Mouse (Mus musculus): Measurements from ENCODE around the gene Tmem115. TPM values are rescaled to one million over a fixed set of nuclear protein-coding genes. Genes with fewer than 3 reads are reported as not detected.

Tmem115 gene
- polyA plus RNA-seq, 1 experiment: 43.4 TPM

DNA sequence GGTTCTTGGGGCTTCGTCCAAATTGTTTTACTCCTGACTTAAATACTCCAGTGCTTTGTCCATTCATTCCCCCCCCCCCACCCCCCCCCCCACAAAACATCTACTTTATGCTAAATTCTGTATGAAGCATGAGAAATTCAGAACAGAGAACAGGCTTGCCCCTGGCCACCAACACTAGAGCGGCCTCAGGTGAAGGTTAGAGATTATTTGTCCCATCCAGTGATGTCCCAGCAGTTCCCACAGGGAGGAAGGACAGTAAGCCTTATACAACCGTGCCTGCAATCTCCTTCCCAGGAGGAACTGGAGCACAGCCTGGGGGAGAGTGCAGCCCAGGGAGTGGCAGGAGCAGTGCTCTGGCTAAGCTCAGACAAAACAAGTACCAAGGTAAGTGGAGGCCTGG, 44.8 kb downstream of the Tmem115 start, which contains the start of gene Naa80:
Gene Naa80, plus strand, starts transcription at position 301 of the 400 bp plus-strand sequence.
- H3K79me2 ChIP-seq (ENCODE audit: control insufficient read depth, insufficient read depth): peaks cover 5% of the 10 kb centered on the region
- no peaks in the 10 kb centered on the region for H3K36me3 ChIP-seq (ENCODE audit: control insufficient read depth, insufficient read depth)
- H3K4me3 ChIP-seq: no peak within 1 kb of the TSS
- H3ac ChIP-seq (ENCODE audit: control insufficient read depth, insufficient read length): no peak within 1 kb of the TSS
- no peaks in the 10 kb centered on the region for H3K27me3 ChIP-seq (ENCODE audit: control insufficient read depth, insufficient read depth, insufficient read length)
- peak within 1 kb of the TSS; percentile 90 for H3K4me2 ChIP-seq (ENCODE audit: low read depth)
- TF ChIP-seq POLR2AphosphoS2 (IDR thresholded peaks at IDR 0.05; ENCODE audit: insufficient read length, low read depth) (no peak), MAX (IDR thresholded peaks at IDR 0.05; ENCODE audit: low read depth) (no peak), SRF (IDR thresholded peaks at IDR 0.05; ENCODE audit: control insufficient read depth, insufficient read length, low read depth) (no peak), E2F4 (IDR thresholded peaks at IDR 0.05; ENCODE audit: insufficient read depth) (no peak), TCF12 (IDR thresholded peaks at IDR 0.05; ENCODE audit: insufficient read depth, poor library complexity, severe bottlenecking) (no peak), MYOD1 (IDR thresholded peaks at IDR 0.05; ENCODE audit: control insufficient read depth in 1 of 3, insufficient read length in 2 of 3, low read depth in 2 of 3) (no peak), MYOG (IDR thresholded peaks at IDR 0.05; ENCODE audit: control insufficient read depth in 1 of 3, insufficient read depth in 1 of 3, insufficient read length in 2 of 3, low read depth in 2 of 3) (no peak), POLR2A (IDR thresholded peaks at IDR 0.05; ENCODE audit: insufficient read length, low read depth) (no peak), USF1 (IDR thresholded peaks at IDR 0.05; ENCODE audit: low read depth) (no peak), TCF3 (IDR thresholded peaks at IDR 0.05; ENCODE audit: insufficient read length, low read depth) (no peak), CEBPB (IDR thresholded peaks at IDR 0.05; ENCODE audit: insufficient read depth, poor library complexity, severe bottlenecking) (no peak), REST (IDR thresholded peaks at IDR 0.05; ENCODE audit: insufficient read depth, insufficient read length) (no peak)

DNA sequence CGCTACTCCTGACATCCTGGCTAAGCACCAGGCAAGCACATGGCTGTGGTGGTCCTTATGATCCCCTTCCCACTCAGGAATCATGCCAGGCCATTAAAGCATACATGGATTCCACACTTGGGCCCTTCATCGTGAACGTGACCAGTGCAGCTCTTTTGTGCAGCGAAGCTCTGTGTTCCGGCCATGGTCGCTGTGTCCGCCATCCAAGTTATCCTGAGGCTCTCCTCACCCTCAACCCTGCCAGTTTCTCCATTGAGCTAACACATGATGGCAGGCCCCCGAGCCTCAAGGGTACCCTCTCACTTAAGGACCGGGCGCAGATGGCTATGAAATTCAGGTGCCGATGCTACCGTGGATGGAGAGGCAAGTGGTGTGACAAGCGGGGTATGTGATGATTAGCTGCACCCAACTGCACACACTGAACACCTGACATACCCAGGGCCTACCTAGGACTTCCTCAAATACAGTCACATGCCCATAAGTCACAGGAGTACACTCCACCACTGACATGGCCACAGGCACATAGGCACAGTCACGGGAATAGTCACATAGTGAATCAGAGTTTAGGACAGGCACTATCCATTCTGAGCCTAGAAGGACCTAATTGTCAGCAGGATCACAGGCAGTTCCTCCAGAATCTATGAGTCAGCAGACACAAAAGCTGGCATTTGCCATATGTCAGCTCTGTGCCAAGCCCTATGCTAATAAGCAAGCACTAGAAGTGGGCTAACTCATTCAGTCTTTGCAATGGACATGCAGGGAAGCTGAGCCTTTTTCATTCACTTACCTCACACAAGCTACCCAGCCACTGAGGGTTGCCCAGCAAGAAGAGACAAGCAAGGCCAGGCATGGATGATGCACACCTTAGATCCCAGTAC, 45.5 kb downstream of the Tmem115 start:
- TF ChIP-seq REST (IDR thresholded peaks at IDR 0.05; ENCODE audit: insufficient read depth, insufficient read length) (no peak), CEBPB (IDR thresholded peaks at IDR 0.05; ENCODE audit: insufficient read depth, poor library complexity, severe bottlenecking) (no peak)

DNA sequence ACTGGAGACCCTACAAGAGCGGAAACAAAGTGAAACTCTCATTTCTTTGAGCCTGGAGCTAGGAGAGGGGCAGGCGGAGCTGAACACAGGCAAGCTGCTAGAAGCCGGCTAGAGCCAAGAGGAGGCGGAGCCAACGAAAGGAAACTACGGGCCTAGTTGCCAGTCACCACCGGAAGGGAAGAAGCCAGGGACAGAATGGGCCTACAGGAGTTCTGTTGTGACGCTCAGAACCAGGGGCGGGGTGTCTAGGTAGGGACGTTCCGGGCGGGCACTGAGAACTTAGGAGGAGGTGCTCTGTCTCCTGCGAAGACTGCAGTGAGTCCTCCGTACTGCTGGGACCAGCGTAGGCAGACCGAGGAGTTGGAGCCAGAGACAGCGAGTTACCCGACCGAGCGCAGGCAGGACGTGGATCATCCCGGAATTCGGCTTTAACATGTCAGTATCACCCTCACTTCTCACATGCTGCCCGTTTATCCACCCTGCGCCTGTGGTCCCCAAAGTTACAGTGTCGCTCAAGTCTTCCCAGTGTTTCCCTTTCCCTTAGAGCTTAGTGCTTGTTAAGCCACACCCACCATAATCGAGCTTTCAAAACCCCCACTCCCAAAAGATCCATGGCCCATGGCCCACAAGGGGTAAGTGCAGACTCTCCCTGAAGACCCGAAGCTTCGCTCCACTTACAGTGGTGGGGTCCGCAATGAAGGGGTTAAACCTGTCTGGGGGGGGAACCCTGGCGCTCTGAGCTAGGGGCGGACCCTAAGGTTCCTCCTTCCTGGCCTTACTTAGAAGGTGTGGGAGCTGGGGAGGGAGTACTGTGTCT, 47.0 kb downstream of the Tmem115 start, which contains the start of gene Hyal3:
Gene Hyal3, plus strand, starts transcription at position 318 of the 817 bp plus-strand sequence.
- Histone ChIP-seq H3K27me3 (ENCODE audit: control insufficient read depth, insufficient read depth, insufficient read length) (no peaks in the 10 kb centered on the region), H3K36me3 (ENCODE audit: control insufficient read depth, insufficient read depth) (no peaks in the 10 kb centered on the region), H3K4me3 (peak within 1 kb of the TSS; percentile 79), H3K4me2 (ENCODE audit: low read depth) (peak within 1 kb of the TSS; percentile 90), H3ac (ENCODE audit: control insufficient read depth, insufficient read length) (peak within 1 kb of the TSS; percentile 31), H3K79me2 (ENCODE audit: control insufficient read depth, insufficient read depth) (peaks cover 5% of the 10 kb centered on the region)
- TF ChIP-seq REST (IDR thresholded peaks at IDR 0.05; ENCODE audit: insufficient read depth, insufficient read length) (no peak), MYOD1 (IDR thresholded peaks at IDR 0.05; ENCODE audit: control insufficient read depth in 1 of 3, insufficient read length in 2 of 3, low read depth in 2 of 3) (no peak), E2F4 (IDR thresholded peaks at IDR 0.05; ENCODE audit: insufficient read depth) (no peak), POLR2A (IDR thresholded peaks at IDR 0.05; ENCODE audit: insufficient read length, low read depth) (peak; percentile 81), MAX (IDR thresholded peaks at IDR 0.05; ENCODE audit: low read depth) (no peak), USF1 (IDR thresholded peaks at IDR 0.05; ENCODE audit: low read depth) (no peak), CEBPB (IDR thresholded peaks at IDR 0.05; ENCODE audit: insufficient read depth, poor library complexity, severe bottlenecking) (no peak), TCF3 (IDR thresholded peaks at IDR 0.05; ENCODE audit: insufficient read length, low read depth) (no peak), MYOG (IDR thresholded peaks at IDR 0.05; ENCODE audit: control insufficient read depth in 1 of 3, insufficient read depth in 1 of 3, insufficient read length in 2 of 3, low read depth in 2 of 3) (no peak), SRF (IDR thresholded peaks at IDR 0.05; ENCODE audit: control insufficient read depth, insufficient read length, low read depth) (peak; percentile 25), POLR2AphosphoS2 (IDR thresholded peaks at IDR 0.05; ENCODE audit: insufficient read length, low read depth) (peak; percentile 92), TCF12 (IDR thresholded peaks at IDR 0.05; ENCODE audit: insufficient read depth, poor library complexity, severe bottlenecking) (no peak)

More for the DNA sequence above, 45.5 kb downstream of the Tmem115 start:
- H3K4me3 ChIP-seq: no peak overlapping the region
- no peaks in the 10 kb centered on the region for H3K36me3 ChIP-seq (ENCODE audit: control insufficient read depth, insufficient read depth)
- H3K27me3 ChIP-seq (ENCODE audit: control insufficient read depth, insufficient read depth, insufficient read length): no peaks in the 10 kb centered on the region
- no peak overlapping the region for H3ac ChIP-seq (ENCODE audit: control insufficient read depth, insufficient read length)
- peak overlapping the region; percentile 90 for H3K4me2 ChIP-seq (ENCODE audit: low read depth)
- H3K79me2 ChIP-seq (ENCODE audit: control insufficient read depth, insufficient read depth): peaks cover 5% of the 10 kb centered on the region

GRCm38 (mm10) chr9:107581584-107581983, 47.8 kb downstream of the Tmem115 start:
- Histone ChIP-seq H3K36me3 (ENCODE audit: control insufficient read depth, insufficient read depth) (no peaks in the 10 kb centered on the region), H3K4me2 (ENCODE audit: low read depth) (peak overlapping the region; percentile 90), H3K4me3 (peak overlapping the region; percentile 79), H3ac (ENCODE audit: control insufficient read depth, insufficient read length) (no peak overlapping the region), H3K27me3 (ENCODE audit: control insufficient read depth, insufficient read depth, insufficient read length) (no peaks in the 10 kb centered on the region), H3K79me2 (ENCODE audit: control insufficient read depth, insufficient read depth) (peaks cover 5% of the 10 kb centered on the region)
- TF ChIP-seq MYOD1 (IDR thresholded peaks at IDR 0.05; ENCODE audit: control insufficient read depth in 1 of 3, insufficient read length in 2 of 3, low read depth in 2 of 3) (no peak), TCF3 (IDR thresholded peaks at IDR 0.05; ENCODE audit: insufficient read length, low read depth) (no peak), USF1 (IDR thresholded peaks at IDR 0.05; ENCODE audit: low read depth) (no peak), TCF12 (IDR thresholded peaks at IDR 0.05; ENCODE audit: insufficient read depth, poor library complexity, severe bottlenecking) (no peak), POLR2AphosphoS2 (IDR thresholded peaks at IDR 0.05; ENCODE audit: insufficient read length, low read depth) (no peak), MYOG (IDR thresholded peaks at IDR 0.05; ENCODE audit: control insufficient read depth in 1 of 3, insufficient read depth in 1 of 3, insufficient read length in 2 of 3, low read depth in 2 of 3) (no peak), E2F4 (IDR thresholded peaks at IDR 0.05; ENCODE audit: insufficient read depth) (no peak), REST (IDR thresholded peaks at IDR 0.05; ENCODE audit: insufficient read depth, insufficient read length) (no peak), SRF (IDR thresholded peaks at IDR 0.05; ENCODE audit: control insufficient read depth, insufficient read length, low read depth) (no peak), CEBPB (IDR thresholded peaks at IDR 0.05; ENCODE audit: insufficient read depth, poor library complexity, severe bottlenecking) (no peak), POLR2A (IDR thresholded peaks at IDR 0.05; ENCODE audit: insufficient read length, low read depth) (no peak), MAX (IDR thresholded peaks at IDR 0.05; ENCODE audit: low read depth) (no peak)
